Mouse (Mus musculus): ENCODE results near the gene Gspt2.

- TF ChIP-seq POLR2A (IDR thresholded peaks at IDR 0.05; ENCODE audit: insufficient read length, low read depth), result no peak
- TF ChIP-seq USF1 (IDR thresholded peaks at IDR 0.05; ENCODE audit: low read depth), result no peak
- no peak for TF ChIP-seq MYOG (IDR thresholded peaks at IDR 0.05; ENCODE audit: control insufficient read depth in 1 of 3, insufficient read depth in 1 of 3, insufficient read length in 2 of 3, low read depth in 2 of 3)
- no peak for TF ChIP-seq CEBPB (IDR thresholded peaks at IDR 0.05; ENCODE audit: insufficient read depth, poor library complexity, severe bottlenecking)
- TF ChIP-seq TCF12 (IDR thresholded peaks at IDR 0.05; ENCODE audit: insufficient read depth, poor library complexity, severe bottlenecking), result no peak
- no peak for TF ChIP-seq POLR2AphosphoS2 (IDR thresholded peaks at IDR 0.05; ENCODE audit: insufficient read length, low read depth)
Measured at GRCm38 (mm10) chrX:94674977-94675376, 39.1 kb downstream of the Gspt2 start.
